Mouse (Mus musculus): Measurements from ENCODE around the gene Gm28041. TPM values are rescaled to one million over a fixed set of nuclear protein-coding genes. Genes with fewer than 3 reads are reported as not detected.

Gm28041 gene
- total RNA-seq, 2 experiments from 2014 or later = 1.7 to 2.1 TPM

Other genes with a start within 250 kb of the Gm28041 start
- gene Rsl1, start 202.6 kb downstream of the Gm28041 start, total RNA-seq (2021) = 1 to 10 TPM; 2.7 to 3.1 TPM
- gene Zfp455, start 181.2 kb downstream of the Gm28041 start, total RNA-seq (2021) = 1 to 10 TPM in 1 of 2 experiments, under 1 TPM in 1; 0.84 to 1.3 TPM
- 1 to 10 TPM; 2.0 to 2.5 TPM for gene Zfp458, start 97.3 kb downstream of the Gm28041 start, total RNA-seq (2021)
- gene Zfp457, start 69.2 kb downstream of the Gm28041 start, total RNA-seq (2021) = 1 to 10 TPM; 2.0 to 5.2 TPM
- gene Zfp595, start 43.2 kb downstream of the Gm28041 start, total RNA-seq (2021) = 1 to 10 TPM; 1.9 to 2.2 TPM
- 1 to 10 TPM; 1.4 TPM for gene Gm28044, start 15.2 kb downstream of the Gm28041 start, total RNA-seq (2021)
- gene Zfp953, start 15.1 kb downstream of the Gm28041 start, total RNA-seq (2021) = 1 to 10 TPM; 1.1 to 1.5 TPM
- under 1 TPM; 0.72 to 0.76 TPM for gene Zfp456, start 77 bp upstream of the Gm28041 start, total RNA-seq (2021)
- gene Zfp429, start 24.1 kb upstream of the Gm28041 start, total RNA-seq (2021) = 1 to 10 TPM; 1.3 to 3.1 TPM
- 1 to 10 TPM in 1 of 2 experiments, under 1 TPM in 1; 0.58 to 1.2 TPM for gene Zfp459, start 45.7 kb upstream of the Gm28041 start, total RNA-seq (2021)
- 10 to 100 TPM in 1 of 2 experiments, 1 to 10 TPM in 1; 10.0 to 10.2 TPM for gene Zfp874a, start 75.9 kb upstream of the Gm28041 start, total RNA-seq (2021)
- gene Zfp874b, start 108.5 kb upstream of the Gm28041 start, total RNA-seq (2021) = 10 to 100 TPM; 16.8 to 22.4 TPM
- 1 to 10 TPM; 3.5 to 4.7 TPM for gene Zfp58, start 124.8 kb upstream of the Gm28041 start, total RNA-seq (2021)
- not detected for gene Gm26965, start 150.4 kb upstream of the Gm28041 start, total RNA-seq (2021)
- 1 to 10 TPM; 7.1 TPM for gene Zfp87, start 150.4 kb upstream of the Gm28041 start, total RNA-seq (2021)
- 1 to 10 TPM; 3.5 to 4.1 TPM for gene Zfp748, start 178.1 kb upstream of the Gm28041 start, total RNA-seq (2021)
- gene Zfp729b, start 234.0 kb upstream of the Gm28041 start, total RNA-seq (2021) = 1 to 10 TPM; 3.8 to 5.2 TPM